Comparison of ENCODE assay signal across 18 mouse cellular contexts in the genomic region with DNA sequence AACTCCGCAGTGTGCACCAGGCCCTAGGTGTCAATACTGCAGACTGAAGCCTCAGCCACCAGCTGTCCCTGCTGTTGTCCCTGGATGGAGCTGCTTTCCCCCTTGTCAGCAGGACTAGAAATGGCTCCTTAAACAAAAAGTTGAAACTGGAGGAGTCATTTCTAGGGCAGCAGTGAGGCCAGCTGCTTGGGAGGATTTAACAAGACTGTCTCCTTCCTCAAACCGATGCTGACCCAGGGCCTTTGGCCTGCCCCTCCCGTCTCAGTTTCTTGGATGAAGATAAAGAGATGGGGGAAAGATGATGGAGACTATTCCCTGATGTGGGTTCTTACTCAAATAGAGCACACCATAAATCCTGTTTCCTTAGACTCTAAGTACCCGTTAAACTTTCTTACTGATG.
"Had no signal": no experiment of that assay in that cellular context is flagged by ENCODE, and none has a peak within 500 bp of the region (broad histone marks: within the 10 kb centered on the region; RNA-seq: fewer than 3 reads in every experiment).

No protein-coding gene starts in this region.

- ATAC-seq: midbrain, embryonic 16.5 days had no signal

- H3K27ac ChIP-seq: midbrain, embryonic 10.5 days; midbrain, embryonic 12.5 days; neural tube, embryonic 13.5 days; neural tube, embryonic 15.5 days had no signal

- H3K9me3 ChIP-seq: midbrain, embryonic 10.5 days; midbrain, embryonic 12.5 days; neural tube, embryonic 13.5 days; neural tube, embryonic 15.5 days had no signal

- H3K27me3 ChIP-seq: neural tube, embryonic 13.5 days; neural tube, embryonic 15.5 days had no signal

- H3K9ac ChIP-seq: lung, embryonic 14.5 days; midbrain, embryonic 12.5 days; neural tube, embryonic 13.5 days; neural tube, embryonic 15.5 days had no signal

- H3K4me3 ChIP-seq: midbrain, embryonic 10.5 days; midbrain, embryonic 12.5 days; myocyte; neural tube, embryonic 13.5 days; neural tube, embryonic 15.5 days had no signal

- DNase-seq: lung, embryonic 14.5 days; lung, postnatal 10 days; lung, postnatal 4 days; midbrain, embryonic 14.5 days; retina, postnatal 1 day; right cerebral cortex, adult 18-20 months; right cerebral cortex, postnatal 25 days; right cerebral cortex, postnatal 4 days; spleen, adult 18-20 months; thymus, adult 18-20 months; thymus, postnatal 14 days; thymus, postnatal 36 days had no signal

- H3K4me2 ChIP-seq: lung, embryonic 14.5 days; midbrain, embryonic 12.5 days; neural tube, embryonic 13.5 days; neural tube, embryonic 15.5 days had no signal

- H3K36me3 ChIP-seq: midbrain, embryonic 10.5 days; midbrain, embryonic 12.5 days; neural tube, embryonic 13.5 days; neural tube, embryonic 15.5 days had no signal
